Mouse (Mus musculus) G1E (cell line): Measurements from ENCODE around the gene Kif3c.

Experiments
- CTCF ChIP-seq: IDR thresholded peaks from 2 replicates; pipeline ENCODE4 v1.5.1; 2012; ENCODE audit warnings: low read depth, low read length, inconsistent platforms, mixed read lengths
- GATA1 ChIP-seq: IDR thresholded peaks from 2 replicates; pipeline ENCODE4 v1.6.1; 2012; ENCODE audit warnings: borderline replicate concordance, low read length, inconsistent platforms, mixed read lengths
- POLR2AphosphoS5 ChIP-seq: IDR thresholded peaks from 2 replicates; pipeline ENCODE4 v1.6.1; 2012; ENCODE audit warnings: low read depth, low read length, inconsistent platforms; ENCODE audit not compliant: insufficient replicate concordance
- TAL1 ChIP-seq: conservative IDR thresholded peaks from 2 replicates; pipeline ENCODE4 v1.6.1; 2012; ENCODE audit warnings: low read depth, low read length, inconsistent platforms, mixed read lengths

- TF ChIP-seq CTCF (no peak), GATA1 (no peak), TAL1 (no peak), POLR2AphosphoS5 (no peak)
Observed at GRCm38 (mm10) chr12:3368771-3369170, 3.8 kb downstream of the Kif3c start.
